ENCODE assay signal across 8 mouse cellular contexts in genomic region chr4:59340714-59341113, GRCm38 (mm10).
DNase-seq lines count a peak whose midpoint lies in the region; ATAC-seq and TF ChIP-seq lines count a peak whose summit lies in the region.

No protein-coding gene starts in this region.

- H3K27ac ChIP-seq in cortical plate, adult 2 months (ENCODE audit: insufficient read depth, low read length), result no peak overlapping the region
- H3K27ac ChIP-seq in intestine, embryonic 14.5 days (ENCODE audit: low read depth), result no peak overlapping the region
- H3K27ac ChIP-seq in midbrain, embryonic 10.5 days (replicated peaks), result no peak overlapping the region

- no peaks in the 10 kb centered on the region; the same call in 1 of the 2 replicates for H3K4me1 ChIP-seq in cortical plate, adult 2 months (ENCODE audit: control insufficient read depth, insufficient read depth, low read length)
- peaks cover 5% of the 10 kb centered on the region; the same call in 1 of the 2 replicates for H3K4me1 ChIP-seq in intestine, embryonic 14.5 days (replicated peaks; ENCODE audit: control insufficient read depth, insufficient read depth, low read length)
- no peaks in the 10 kb centered on the region for H3K4me1 ChIP-seq in midbrain, embryonic 10.5 days

- no peak overlapping the region for H3K9ac ChIP-seq in intestine, embryonic 14.5 days (ENCODE audit: low read length)

- intact Hi-C loops in gastrocnemius, postnatal 14 days (cut with DNase I; ENCODE audit: low total_unique reads), result loop anchor here (2.0 kb wide), 1 partner anchor 244 kb away; no protein-coding TSS in a partner anchor
- intact Hi-C loops in left cerebral cortex, postnatal 14 days (cut with DNase I), result loop anchor here (1.0 kb wide), 1 partner anchor 244 kb away; no protein-coding TSS in a partner anchor

- peak; percentile 91 for TF ChIP-seq CTCF in cortical plate, adult 2 months (IDR thresholded peaks at IDR 0.05; ENCODE audit: extremely low read depth, insufficient read depth, low read length)

- H3K4me3 ChIP-seq in cortical plate, adult 2 months (ENCODE audit: insufficient read depth, low read length), result no peak overlapping the region
- no peak overlapping the region for H3K4me3 ChIP-seq in intestine, embryonic 14.5 days (ENCODE audit: low read depth, low read length)
- no peak overlapping the region for H3K4me3 ChIP-seq in midbrain, embryonic 10.5 days

- H3K27me3 ChIP-seq in intestine, embryonic 14.5 days (replicated peaks; ENCODE audit: control insufficient read depth, insufficient read depth, low read length), result no peaks in the 10 kb centered on the region
- peaks cover 11% of the 10 kb centered on the region for H3K27me3 ChIP-seq in midbrain, embryonic 10.5 days (ENCODE audit: low read depth, poor library complexity, severe bottlenecking)

- ATAC-seq in intestine, embryonic 14.5 days (replicated peaks; ENCODE audit: low FRiP score, low TSS enrichment, low read depth), result peak; percentile 66; the same call in 1 of the 2 replicates

- TF ChIP-seq POLR2A in cortical plate, adult 2 months (IDR thresholded peaks at IDR 0.05; ENCODE audit: extremely low read depth, insufficient read depth, low read length), result no peak

- peak; percentile 92 for DNase-seq in adipocyte (ENCODE audit: low spot score)
- DNase-seq in gastrocnemius, postnatal 14 days, result peak; percentile 89
- DNase-seq in intestine, embryonic 14.5 days (ENCODE audit: low spot score), result peak; percentile 93
- peak; percentile 82 to 91 for DNase-seq in left cerebral cortex, postnatal 14 days (ENCODE audit: low spot score in 2 of 2)
- DNase-seq in midbrain, embryonic 10.5 days (ENCODE audit: low spot score), result peak; percentile 85
- peak; percentile 96 for DNase-seq in right cerebral cortex, postnatal 4 days
- DNase-seq in yolk sac, embryonic 10.5 days (ENCODE audit: low spot score), result peak; percentile 67

- no peaks in the 10 kb centered on the region for H3K36me3 ChIP-seq in intestine, embryonic 14.5 days (ENCODE audit: control insufficient read depth, insufficient read depth, low read length)
- no peaks in the 10 kb centered on the region for H3K36me3 ChIP-seq in midbrain, embryonic 10.5 days

- 2% methylated on average over 3 of the region's 3 CpGs for WGBS in intestine, embryonic 14.5 days
- WGBS in midbrain, embryonic 10.5 days, result 4% methylated on average over 3 of the region's 3 CpGs

- no peak overlapping the region for H3K4me2 ChIP-seq in intestine, embryonic 14.5 days (ENCODE audit: low read length)

- no peaks in the 10 kb centered on the region for H3K9me3 ChIP-seq in intestine, embryonic 14.5 days (ENCODE audit: control insufficient read depth, low read length)
- no peaks in the 10 kb centered on the region for H3K9me3 ChIP-seq in midbrain, embryonic 10.5 days (replicated peaks)
